Mouse (Mus musculus): ENCODE measurements around the gene Hoxa11.

The Hoxa11 gene

DNA sequence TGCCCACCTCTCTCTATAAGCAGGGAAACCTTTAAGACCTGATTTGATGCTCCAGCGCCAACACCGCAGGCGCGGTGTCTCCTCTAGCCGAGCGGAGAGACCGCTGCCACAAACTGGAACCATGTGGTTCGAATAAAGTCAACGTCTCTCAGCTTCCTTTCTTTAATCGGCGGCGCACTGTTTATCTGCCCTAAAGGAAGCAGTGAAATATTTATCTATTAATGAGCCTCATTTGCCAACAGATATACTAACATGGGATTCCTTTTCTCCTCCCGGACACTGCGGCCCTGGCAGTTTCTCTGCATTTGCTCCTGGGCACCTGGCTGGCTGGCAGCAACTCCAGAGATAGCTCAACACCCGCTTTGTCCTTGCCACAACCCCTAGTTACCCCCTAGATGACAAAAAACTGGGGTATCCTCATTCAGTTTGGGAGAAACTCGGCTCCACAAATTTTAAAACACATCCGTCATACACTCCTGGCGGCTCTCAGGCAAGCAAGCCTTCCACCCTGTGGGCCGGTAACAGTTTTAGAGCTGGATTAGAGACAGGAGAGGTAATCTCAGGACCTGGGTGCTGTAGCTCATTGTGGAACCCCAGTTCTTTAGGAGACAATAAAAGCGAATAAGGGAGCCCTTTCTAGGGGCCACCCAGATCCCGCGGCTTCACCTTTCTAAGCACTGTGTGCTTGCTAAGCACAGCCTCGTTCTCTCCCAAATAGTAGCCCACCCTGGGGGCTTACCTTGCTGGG is 27.5 kb downstream of the Hoxa11 start:
- no peak for DNase-seq

DNA sequence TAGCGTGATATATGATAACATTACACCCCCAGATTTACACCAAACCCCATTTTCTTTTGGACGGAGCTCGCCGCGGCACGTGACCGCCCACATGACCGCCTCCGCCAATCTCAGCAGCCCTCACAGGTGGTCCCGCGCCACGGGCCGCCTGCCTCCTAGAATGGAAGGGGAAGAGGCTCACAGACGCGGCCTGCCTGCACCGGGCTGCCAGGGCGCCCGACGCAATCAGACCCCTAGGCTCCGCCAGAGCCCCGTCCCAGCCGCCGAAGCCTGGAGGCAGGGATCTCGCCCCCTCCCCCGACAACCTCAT is 28.2 kb downstream of the Hoxa11 start:
- peak; percentile 62 to 80 for DNase-seq

DNA sequence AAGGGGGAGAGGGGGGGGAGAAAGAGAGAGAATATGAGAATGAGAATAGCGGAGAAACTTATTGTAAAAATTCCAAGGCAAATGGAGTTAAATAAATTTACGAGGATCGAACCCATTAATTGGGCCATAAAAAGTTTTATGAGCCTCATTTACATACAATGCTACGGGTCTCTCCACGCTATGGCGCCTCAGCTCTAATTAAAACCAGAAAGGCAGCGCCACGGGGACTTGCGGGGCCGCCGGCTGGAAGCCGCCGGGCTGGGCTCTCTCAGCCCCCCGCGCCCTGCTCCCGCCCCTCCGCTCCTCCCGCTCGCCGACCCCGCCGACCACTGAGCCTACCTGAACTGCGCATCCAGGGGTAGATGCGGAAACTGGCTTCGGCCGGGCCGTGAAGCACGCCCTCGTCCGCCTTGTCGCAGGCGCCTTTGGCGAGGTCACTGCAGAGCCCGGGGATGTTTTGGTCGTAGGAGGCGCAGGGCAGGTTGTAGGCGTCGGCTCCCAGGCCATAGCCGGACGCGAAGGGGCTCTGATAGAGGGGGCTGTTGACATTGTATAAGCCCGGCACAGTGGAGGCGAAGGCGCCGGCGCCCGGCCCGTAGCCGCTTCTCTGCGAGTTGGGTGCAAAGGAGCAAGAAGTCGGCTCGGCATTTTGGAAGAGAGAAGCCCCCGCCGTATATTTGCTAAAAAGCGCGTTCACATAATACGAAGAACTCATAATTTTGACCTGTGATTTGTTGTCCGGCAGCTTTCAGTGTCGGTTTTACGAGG is 28.7 kb downstream of the Hoxa11 start:
- peak in 1 of 2 experiments; percentile 24 for DNase-seq

DNA sequence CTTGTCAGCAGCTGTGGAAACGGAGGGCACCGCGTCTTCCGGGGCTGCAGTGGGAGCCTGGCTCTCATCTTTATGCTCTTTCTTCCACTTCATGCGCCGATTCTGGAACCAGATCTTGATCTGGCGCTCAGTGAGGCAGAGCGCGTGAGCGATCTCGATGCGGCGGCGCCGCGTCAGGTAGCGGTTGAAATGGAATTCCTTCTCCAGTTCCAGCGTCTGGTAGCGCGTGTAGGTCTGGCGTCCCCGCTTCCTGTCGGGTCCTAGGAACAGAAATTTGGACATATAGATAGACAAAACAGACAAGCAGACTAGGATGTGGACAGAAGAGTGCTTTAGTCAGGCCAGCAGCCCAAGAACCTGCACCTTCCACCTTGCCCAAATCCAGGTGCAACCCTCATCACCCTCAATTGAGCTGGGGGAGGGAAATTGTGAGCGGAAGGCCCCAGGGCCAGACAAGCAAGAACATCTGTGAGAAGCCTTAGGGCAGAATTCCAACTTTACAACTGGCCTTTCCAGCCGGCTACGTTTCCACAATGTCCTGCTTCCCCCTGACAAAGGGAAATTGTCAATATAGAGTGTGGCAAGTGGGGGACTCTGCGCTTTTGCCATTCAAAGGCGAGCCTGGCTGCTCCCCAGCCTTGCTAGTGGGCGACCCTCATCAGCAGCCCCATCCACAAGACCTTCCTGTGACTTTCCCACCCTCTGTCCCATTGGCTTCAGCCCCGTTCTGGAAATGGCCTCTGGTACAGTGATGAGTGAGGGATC is 29.7 kb downstream of the Hoxa11 start:
- peak in 1 of 2 experiments; percentile 6 for DNase-seq

DNA sequence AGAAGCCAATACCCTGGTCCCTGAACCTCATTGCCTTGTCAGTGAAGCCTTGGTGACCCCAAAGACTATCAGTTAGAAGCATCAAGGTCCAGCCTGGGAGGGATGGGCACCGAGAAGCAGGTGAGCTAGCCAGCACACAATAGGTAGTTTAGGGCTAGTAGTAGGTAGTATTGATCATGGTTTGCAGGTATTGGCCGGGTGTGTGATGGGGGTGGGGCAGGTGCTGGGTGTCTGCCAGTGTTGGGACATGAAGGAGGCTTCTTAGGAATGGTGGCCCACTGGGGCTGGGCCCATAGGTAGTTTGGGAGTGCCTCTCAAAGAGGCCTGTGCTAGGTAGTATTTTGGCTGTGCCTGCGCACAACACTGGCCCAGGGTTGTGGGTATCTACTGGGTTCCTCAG is 30.5 kb downstream of the Hoxa11 start:
- peak in 1 of 2 experiments; percentile 7 for DNase-seq

DNA sequence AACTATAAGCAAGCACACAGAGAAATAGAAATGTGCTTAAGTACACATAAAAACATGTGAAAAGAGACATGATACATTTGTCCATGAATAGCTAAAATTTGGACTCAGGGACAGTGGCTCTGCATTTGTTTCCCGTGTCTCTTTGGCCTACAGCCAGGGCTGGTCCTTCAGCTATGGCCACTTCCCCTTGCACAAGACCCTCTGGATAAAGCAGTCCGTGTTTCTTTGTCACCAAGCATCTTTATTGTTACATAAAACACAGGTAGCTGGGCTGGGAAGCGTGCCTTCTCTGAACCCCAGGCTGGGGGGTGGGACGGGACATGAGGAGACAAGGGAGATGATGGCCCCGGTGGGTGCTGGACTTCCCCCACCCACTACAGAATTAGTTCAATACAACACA is 31.3 kb downstream of the Hoxa11 start:
- no peak for DNase-seq

DNA sequence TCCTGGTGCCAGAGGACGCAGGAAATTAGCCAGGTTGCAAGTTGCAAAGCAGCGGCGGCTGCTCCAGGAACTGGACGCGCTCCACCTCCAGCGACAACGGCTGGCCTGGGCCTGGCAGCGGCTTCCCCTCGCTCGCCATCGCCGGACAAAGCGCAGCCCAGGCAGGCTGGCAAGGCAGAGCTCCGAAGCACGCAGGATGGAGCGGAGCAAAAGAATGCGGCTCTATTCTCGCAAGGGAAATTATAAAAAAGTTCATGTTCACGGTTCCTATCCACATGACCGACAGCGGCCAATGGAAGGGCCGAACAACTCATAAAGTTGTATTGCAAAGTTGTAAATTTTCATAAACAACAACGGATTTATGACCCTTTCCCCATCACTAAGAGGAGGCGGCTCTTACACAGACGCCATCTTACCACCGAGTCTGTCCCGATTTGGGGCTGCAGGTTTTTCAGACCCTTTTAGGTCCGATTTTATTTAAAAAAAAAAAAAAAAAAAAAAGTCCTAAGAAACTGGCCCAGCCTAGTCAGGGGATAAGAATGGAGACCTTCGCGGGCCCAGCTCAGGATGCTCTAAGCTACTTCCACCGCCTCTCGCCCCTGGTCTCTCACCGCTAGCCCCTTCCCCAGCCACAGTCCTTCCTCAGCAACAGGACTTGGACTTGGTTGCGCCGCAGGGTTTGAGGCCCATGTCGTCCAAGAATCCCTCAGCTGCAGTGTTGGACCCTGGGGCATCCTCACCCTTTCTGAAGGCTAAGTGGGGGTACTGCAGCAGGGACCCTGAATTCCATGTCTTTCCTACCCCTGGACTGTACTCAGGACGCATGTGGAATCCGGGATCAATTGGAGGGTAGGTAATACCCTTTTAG is 32.3 kb downstream of the Hoxa11 start, which contains the start of the genes Hoxa3 and Gm28308:
TSS of gene Hoxa3 (minus strand) at position 218 of the 868 bp plus-strand sequence.
TSS of gene Gm28308 (minus strand) at position 221 of the 868 bp plus-strand sequence.
- DNase-seq = peak in 1 of 2 experiments; percentile 17

DNA sequence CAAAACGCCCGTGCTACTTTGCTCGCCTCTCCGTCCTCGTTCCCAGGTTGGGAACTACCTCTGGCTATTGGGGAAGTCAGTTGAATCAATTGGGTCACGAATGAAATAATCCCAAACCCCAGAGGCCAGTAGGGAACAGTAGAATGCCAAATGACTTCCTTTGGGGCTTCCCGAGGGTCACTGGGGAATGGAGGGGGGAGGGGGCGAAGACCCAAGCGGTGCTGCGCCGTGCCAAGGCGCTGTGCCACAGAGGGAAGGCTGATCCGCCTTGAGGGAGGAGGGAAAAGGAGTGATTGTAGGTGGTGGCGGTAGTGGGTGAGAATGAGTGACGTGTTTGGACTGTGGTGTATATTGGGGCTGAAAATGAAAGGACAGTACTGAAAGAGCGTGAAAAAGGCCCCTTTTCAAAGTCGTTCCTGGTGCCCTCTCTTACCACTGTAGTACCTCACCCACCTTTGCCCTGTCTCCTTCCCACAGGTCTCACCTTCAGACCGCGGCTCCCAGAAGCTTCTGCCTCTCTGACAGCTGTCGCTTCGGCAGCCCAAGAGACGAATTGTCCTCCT is 33.0 kb downstream of the Hoxa11 start:
- DNase-seq = peak in 1 of 2 experiments; percentile 7

DNA sequence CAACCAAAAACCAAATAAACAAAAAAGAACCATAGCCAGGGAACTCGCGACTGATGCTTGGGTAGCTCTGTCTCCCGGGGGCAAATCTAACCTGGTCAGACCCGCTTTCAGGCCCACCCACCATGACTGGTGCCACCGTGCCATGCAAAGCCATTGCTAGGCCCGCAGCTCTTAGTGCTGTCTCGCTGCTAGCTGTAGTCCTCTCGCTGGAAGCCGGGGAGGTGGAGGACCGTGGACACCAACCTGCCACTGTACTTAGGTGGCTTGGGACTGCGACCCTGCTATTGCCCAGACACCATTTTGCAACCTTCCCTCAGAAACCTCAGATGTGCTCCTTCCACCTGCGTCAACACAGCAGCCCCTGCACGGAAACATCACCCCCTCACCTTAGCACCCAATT is 33.6 kb downstream of the Hoxa11 start:
- peak in 1 of 2 experiments; percentile 11 for DNase-seq

DNA sequence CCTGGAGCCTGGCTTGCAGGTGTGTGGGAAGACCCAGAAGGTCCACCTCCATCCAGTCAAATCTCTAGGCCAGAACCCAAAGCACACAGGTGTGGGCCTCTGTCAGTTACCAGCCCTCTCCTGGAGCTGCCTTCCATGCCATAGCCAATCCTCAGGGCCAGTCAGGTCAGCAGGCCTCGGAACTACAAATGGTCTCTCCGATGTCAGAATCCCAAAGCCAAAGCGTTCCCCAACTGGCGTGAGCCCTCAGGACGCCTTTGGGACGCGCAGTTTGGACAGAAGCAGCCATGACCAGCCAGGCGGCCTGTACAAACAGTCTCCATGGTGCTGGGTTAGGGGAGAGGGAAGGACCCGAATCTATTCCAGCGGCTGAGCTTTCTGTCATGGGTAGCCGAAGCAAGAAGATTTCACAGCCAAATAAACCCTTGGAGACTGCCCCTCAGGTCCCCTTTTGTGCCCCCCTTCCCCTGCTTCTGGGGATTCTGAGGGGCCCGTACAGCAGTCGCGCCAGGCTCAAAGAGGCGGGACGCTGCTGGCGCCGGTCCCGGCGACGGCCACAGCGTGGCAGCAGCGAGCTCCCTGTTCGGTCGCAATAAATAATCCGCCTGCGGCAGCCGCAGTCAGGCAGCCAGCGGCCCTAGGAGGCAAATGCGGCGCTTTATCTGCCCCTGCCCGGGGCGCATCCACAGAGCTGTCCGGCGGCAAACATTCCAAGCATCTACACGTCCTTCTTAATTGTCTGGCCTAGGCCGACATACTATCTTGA is 34.3 kb downstream of the Hoxa11 start:
- DNase-seq = peak; percentile 72 to 75

DNA sequence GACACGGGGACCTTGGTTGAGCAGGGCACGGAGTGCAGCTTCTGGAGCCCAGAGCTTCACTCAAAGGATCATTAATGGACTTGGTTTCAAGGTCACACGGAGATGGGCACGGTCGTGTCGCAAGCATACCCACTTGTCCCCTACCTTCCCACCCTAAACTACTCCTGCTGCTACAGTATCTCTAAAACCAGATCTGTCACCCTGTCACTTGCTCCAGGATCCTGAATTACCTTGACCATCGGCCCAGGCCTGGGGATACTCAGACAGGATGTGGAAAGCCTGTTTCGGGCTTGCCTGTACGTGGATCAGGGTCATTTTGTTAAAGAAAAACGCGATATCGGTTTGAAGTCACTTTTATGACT is 35.9 kb downstream of the Hoxa11 start:
- no peak for DNase-seq

DNA sequence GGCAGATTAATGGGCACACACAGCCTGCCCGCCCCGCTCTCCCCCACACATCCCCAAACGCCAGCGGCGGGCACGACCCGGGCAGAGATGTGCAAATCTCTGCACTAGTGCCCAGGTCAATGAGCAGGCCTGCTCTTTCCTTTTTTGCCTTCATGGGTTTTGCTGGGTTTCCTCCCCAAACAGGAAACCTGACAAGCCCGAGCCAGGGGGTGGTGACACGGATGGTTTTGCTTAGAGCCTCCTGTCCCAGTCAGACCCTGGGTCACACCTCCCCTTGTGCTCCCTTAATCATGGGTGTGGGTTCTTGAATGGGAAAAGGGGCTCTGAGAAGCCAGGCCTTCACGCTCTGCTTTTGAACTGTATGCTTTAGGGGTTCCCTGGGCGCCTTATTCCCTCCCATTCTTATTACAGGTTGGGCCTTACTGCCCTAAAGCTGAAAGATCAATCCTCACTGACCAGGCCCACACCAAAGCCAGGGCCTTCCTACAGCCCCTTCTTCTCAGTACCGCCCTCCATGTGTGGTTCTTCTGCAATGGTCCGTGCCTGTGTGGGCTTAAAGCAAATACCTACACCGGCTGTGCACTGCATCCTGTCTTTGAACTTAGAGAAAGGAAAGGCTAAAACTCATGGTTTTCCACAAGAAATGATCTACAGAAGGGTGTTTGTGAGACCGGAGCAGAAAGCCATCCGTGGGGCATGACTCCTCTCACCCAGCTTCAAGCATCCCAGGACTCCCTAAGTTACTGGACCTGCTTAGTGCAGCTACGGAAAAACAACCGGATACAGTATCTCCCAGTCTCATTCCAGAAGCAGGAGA is 36.5 kb downstream of the Hoxa11 start:
- no peak for DNase-seq

DNA sequence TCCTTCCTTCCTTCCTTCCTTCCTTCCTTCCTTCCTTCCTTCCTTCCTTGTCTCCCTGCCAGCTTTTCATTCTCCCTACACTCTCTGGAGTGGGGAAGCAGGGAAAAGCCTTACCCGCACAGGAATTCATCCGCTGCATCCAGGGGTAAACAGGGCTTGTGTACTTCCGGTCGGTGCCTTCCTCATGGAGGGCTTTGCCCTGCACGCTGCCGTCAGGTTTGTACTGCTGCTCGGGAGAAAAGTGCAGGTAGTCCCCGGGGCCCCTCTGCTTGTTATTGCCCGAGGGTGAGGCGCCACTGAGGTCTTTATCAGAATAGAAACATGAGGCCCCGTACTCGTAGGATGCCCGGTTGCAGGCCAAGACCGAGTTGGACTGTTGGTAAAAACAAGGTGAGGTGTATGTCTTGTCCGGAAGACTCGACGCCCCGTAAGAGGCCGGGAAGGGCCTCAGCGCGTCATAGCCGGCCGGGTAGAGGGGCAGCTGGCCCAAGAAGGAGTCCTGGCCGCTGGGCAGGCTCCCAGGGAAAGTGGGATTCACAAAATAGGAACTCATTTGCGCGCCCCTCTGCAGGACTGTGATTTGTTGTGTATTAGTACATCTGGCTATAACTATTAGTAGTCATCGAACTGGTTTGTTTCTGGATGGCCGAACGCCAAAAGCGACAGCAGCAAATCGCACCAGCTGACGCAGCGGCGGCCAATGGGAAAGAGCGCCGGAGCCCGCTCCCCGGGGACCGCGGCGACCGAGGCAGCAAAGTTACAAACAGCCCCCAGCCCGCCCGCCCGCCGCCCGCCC is 37.3 kb downstream of the Hoxa11 start, which contains the start of gene Hoxa6:
TSS of gene Hoxa6 (minus strand) at position 651 of the 796 bp plus-strand sequence.
- no peak for DNase-seq

DNA sequence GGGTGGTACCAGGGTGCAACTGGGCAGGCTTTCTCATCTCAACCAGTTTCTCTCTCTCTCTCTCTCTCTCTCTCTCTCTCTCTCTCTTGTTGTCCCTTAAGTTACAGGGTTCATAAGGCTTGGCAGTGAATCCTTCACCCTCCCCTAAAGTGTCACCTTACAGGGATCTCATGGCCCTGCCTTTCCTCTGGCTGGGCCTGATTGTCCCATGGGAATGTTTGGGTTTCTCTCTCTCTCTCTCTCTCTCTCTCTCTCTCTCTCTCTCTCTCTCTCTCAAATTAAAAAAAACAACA is 38.0 kb downstream of the Hoxa11 start:
- no peak for DNase-seq

DNA sequence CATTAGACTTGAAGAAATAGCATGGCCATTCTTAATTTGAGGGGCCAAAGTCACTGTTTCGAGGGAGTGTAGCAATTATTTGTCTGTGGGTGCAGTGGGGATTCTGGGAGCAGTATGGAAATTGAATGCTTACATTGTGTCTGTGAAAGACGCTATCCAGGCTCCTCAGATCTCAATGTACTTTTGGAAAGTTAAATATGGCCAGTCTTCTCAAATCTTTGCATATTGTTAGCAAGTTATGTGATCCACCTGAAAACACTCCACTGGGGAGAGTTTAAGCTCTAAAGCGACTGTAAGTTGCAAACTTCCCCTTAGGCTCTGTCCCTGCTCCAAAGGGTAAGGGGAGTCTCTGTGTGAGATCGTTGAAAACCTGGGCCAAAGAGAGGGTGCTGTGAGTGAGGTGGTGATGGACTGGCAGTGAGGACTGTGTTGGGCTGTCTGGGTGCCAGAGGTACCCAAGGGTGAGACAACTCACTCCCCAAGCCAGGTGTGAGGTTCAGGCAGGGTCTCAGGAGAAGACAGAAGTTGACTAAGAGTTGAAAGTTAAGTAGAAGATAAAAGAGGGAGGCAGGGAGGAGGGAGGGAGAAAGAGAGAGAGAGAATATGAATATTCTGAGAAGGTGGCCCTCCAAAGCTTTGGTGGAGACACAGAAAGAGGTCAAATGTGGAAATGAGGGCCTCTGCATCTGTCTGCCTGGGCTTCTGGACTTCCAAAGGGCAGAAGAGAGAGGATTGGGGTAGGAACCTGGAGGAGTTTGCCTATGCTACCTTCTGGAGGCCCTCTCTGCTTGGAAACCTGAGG is 38.5 kb downstream of the Hoxa11 start:
- DNase-seq = no peak

DNA sequence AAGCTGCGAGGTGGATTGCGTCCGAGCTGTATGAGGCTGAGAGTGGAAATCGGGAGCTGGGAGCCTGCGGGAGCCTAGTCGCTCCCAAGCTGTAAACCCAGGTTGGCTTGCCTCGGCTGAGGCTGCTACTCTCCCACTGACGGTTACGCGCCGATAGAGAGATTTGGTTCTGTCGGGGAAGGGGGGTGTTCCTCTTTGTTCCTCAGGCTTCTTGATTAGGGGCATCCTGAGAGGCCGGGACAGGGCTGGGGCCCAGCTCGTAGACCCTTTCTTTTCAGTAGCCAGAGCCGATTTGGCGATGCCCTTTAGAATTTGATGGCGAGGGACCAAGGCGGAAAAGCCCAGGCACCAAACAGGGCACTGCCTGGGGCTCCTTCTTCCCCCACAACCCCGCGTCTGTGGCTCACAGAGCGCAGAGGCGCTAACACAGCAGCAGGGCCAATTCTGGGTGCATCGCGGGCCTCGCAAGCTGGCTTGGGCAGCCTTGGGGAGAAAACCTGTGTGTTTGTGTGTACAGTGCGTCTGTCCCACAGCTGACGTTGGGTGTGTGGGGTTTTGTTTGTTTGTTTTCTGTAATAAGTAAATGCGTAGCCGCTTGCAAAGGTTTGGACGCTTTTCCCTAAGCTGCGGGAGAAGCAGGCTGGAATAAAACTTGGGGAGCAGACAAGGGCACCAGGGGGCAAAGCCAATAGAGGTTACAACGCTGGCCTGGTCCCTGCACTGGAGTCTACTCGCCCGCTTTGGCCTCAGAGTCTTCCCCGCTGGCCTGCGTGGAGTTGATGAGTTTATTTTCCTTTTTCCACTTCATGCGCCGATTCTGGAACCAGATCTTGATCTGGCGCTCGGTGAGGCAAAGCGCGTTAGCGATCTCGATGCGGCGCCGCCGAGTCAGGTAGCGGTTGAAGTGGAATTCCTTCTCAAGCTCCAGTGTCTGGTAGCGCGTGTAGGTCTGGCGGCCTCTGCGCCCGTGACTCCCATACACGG is 39.7 kb downstream of the Hoxa11 start:
- no peak for DNase-seq

DNA sequence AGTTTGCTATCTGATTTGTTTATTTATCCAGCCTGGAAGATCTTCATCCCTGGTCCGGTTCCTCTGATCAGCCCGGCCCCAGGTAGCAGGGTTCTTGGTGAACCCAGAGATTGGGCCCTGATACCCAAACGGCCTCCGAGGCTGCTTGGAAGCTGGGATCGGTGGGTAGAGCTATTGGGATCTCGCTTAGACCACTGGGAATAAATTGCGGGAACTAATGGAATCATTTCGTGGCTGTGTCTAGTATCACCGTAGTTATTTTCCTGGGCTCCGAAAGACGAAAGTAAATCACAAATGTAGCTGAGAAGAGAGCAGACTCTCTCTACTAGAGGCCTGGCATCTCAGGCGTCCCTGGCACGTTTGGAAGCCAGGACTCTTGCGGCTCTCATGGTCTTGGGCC is 40.4 kb downstream of the Hoxa11 start:
- no peak for DNase-seq
